Mouse (Mus musculus) c-Kit-negative CD71-positive TER-119-positive erythroid progenitor cells, embryonic 14.5 days (primary cell): ENCODE data around the gene Apom.
"Not testable (repeated sequence)": the region's sequence is repeated elsewhere in the genome, so short reads cannot be mapped to it uniquely, and the experiment has no call there.

Experiments
- DNase-seq: peaks from one replicate; pipeline ENCODE4 v3.0.0-alpha.2; 2013; ENCODE audit warnings: low read depth, low spot score

The Apom gene

DNA sequence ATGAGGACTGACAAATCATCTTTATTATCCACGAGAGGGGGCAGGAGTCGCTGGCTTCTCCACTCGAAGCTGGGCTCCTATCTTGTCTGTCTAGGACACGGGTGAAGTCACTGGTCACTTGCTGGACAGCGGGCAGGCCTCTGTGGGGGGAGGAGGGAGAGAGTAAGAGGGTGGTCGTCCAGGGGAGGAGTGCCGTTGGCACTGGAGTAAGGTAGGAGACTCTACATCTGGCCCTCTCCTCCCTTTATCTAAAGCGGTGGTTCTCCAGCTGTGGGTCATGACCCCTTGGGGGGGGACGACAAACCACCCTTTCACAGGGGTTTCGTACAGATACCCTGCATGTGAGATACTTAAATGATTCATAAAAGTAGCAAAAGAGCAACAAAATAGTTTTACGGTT lies 2.9 kb downstream of the Apom start:
- DNase-seq = no peak

DNA sequence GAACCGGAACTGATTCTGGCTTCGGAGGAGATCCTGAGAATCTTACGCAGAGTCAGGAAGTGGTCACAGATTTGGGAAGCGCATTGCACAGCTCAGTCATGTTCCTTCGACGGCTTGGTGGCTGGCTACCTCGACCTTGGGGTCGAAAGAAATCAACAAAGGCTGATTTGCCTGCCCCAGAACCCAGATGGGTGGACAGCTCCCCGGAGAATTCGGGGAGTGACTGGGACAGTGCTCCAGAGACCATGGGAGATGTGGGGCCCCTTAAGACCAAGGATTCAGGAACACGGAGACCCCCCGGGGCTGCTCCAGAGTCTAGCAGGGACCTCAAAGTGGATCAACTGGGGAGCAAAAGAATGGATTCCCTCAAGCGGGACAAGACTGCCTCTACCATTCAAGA lies 4.8 kb downstream of the Apom start:
- DNase-seq = no peak

GRCm38 (mm10) chr17:35126206-35126611 lies 5.6 kb downstream of the Apom start, which contains the start of gene D17H6S53E:
TSS of gene D17H6S53E (plus strand) at chr17:35126373.
- DNase-seq = peak; percentile 61

DNA sequence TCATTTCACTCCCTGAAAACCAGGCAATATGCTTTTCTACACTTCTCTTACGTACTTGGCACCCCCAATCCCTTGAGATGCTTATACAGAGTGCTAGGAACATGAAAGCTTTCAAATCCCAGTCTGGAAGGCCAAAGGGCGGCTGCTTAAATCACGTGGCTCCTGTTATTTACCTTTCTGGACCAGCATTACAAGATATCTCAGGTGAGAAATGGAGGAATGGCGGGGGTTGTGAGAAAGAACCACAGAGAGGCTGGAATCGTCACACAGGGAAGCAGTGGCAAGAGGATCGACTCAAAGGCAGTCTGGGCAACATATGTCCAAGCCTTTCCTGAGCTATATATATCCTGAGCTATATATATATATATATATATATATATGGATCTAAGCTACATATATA lies 6.3 kb downstream of the Apom start:
- DNase-seq = no peak

DNA sequence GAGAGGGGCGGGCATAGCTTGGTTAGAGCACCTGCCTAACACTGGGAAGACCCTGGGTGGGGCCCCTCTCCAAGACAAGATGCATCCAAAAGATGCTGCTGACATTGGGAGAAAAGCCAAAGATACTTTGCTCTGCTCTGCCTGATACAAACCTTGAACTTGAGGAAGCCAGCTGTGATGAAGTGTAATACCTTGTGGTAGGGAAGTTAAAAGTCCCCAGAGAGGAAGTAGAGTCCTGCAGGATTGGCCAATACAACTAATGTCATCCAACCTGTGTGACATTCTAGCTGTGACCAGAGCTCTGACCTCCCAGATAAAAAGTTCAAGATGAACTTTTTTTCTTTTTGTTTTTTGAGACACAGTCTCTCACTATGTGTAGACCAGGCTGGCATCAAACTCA lies 6.8 kb downstream of the Apom start:
- no peak for DNase-seq

DNA sequence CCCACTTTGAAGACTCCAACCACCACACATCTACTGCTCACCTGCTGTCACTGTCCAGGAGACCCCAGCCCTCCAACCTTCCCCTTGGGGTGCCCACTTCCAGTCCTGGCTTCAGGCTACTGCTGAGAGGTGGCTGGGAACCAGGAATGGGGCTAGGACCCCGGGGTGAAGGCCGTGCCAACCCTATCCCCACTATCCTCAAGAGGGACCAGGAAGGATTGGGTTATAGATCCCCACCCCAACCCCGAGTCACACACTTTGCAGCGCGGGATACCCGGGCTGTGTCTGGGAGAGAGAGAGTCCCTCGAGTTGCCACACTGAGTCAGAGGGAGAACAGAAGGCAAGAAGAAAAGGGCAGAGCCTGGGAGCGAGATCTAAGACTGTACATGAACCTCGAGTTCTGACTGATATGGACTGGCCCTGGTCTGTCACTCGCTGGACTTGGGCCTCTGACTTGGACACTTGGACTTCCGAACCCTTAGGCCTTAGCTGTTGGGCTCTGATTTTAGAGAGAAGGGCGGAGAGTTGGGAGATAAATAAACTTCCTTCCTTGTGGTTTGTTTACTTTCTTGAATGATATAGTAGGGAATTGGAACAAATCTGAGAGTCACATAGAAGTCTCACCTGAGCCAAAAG lies 7.5 kb downstream of the Apom start:
- not testable (repeated sequence) for DNase-seq

DNA sequence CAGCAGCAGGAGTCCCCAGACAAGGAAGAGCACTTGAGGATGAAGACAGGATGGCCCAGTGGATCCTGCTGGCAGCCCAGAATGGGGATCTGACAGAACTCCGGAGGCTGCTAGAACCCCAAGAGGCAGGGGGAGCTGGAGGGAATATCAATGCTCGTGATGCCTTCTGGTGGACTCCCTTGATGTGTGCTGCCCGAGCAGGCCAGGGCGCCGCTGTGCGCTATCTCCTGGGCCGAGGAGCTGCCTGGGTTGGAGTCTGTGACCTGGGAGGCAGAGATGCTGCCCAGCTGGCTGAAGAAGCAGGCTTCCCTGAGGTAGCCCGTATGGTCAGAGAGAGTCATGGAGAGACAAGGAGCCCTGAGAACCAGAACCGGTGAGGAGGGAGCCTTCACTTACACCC lies 8.6 kb downstream of the Apom start:
- not testable (repeated sequence) for DNase-seq

DNA sequence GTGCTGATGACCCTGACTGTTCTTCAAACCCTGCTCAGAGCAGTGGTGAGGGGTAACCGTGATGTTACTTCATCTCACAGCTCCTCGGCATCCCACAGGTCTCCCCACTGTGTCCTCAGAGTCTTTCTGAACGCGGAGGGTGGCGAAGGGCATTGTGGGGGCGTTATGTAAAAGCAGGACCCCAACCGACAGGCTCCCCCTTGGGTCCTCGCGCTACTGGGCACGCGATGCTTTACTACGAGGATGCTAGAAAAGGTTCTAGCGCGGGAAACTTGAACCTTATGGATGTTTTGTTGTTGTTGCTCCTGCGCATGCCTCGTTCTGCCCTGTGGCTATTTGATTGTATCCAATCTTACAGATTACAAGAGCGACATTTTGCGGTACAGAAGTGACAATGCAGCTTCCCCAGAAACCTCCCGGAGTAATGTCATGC lies 10.0 kb downstream of the Apom start, which contains the start of gene Csnk2b:
Csnk2b (minus strand) TSS at position 183 of the 433 bp plus-strand sequence.
- DNase-seq = no peak

- DNase-seq = peak; percentile 91
Observed at GRCm38 (mm10) chr17:35121143-35121799, 10.6 kb downstream of the Apom start, which contains the start of gene Gpank1. TSS of gene Gpank1 (plus strand) at chr17:35121455.

DNA sequence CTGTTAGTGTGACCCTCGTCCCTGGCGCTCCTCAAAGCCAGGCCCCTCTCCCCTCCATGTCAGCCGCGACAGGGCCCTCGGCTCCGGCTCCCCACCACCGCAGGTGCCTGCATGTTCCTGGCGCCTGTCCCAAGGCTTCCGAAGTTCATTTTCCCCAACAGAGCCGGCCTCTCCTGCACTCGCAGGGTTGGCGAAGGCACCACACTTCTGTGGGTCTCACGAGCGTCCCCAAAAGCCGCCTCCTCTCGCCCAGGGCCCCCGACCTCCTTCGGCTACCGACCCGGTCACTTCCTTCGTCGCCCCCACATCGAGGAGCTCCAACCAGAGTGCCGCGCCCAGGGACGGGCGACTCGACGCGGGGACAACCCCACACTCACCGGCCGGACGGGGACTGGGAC lies 11.1 kb downstream of the Apom start:
- DNase-seq = no peak

DNA sequence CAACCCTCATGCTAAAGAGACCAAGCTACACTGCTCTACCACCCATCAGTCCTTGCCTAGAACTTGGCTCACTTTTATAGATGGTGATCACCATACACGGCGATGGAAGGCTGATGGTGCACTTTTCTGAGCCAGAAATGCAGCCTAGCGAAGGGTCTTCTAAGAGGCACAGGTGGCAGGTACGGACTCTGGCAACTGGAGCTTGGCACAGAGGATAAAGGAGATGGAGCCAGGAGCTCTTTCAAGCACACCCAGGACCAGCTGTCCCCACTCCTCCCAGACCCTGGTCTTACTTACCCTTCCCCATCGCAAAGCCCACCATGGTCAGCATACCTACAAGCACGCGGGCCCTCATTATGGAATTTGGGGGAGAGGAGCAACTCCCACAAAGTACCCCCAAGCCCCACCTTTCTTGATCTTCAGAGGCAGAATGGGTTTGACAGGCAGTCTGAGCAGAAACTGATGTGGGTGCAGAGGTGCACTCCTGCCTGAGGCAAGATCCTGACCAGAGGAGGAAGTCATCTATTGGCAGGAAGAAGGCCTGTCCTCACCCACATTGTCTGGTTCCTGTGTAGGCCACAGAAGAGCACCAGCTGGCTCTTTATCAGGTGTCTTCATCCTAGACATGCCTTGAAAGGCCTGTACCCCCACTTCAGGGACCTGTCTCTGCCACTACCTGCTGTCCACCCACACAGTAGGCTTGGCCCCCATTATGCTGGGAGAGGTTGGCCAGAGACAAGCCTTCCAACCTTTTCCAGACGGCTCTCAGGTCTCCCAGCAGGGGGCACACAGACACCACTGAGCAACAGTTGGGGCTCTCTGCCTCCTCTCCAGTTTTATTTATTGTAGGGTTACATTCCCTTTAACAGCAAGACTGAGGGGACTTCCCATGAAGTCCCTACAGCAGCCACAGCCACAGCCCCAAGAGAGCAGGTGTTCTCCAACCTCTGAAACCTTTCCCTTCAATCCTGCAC lies 16.5 kb downstream of the Apom start, which contains the start of gene Ly6g5b:
Ly6g5b (minus strand) TSS at position 383 of the 974 bp plus-strand sequence.
- no peak for DNase-seq

DNA sequence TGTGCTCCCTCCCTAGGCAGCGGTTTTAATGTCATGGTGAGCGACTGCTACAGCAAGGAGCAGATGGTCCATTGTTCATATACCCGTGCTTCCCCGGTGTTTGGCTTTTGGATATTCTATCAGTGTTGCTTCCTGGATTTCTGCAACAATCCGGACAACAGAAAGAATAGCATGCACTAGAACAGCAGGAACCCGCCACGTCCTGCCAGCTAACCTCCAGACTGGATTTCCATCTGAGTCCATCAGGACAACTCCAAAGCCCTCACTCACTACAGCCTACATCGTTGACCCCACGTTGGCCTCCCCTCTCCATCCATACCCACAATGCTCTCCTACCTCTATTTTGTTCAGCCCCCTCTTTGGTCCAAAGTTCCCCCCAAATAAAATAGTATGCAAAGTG lies 20.1 kb downstream of the Apom start:
- no peak for DNase-seq

DNA sequence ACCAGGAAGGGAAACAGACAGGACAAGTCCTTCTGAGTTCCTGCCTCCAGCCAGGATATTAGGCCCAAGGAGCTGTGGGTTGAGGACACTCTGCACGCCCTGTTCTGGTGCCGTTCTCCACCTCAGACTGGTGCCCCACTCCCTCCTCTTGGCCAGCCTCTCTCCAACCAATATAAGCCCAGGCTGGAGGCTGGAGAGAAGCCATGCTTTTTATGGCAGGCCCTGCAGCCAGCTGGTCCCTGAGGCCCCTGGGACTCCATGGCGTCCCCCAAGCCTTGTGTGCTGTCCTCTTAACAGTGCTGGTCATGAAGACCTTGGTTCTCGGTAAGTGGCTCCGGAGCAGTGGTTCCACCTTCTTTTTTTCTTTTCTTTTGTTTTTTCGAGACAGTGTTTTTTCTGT lies 23.8 kb downstream of the Apom start, which contains the start of gene Ly6g5c:
Ly6g5c (plus strand) TSS at position 183 of the 400 bp plus-strand sequence.
- DNase-seq = no peak

GRCm38 (mm10) chr17:35106522-35106921 lies 25.3 kb downstream of the Apom start:
- no peak for DNase-seq

- no peak for DNase-seq
Observed at GRCm38 (mm10) chr17:35105740-35106389, 26.0 kb downstream of the Apom start.

DNA sequence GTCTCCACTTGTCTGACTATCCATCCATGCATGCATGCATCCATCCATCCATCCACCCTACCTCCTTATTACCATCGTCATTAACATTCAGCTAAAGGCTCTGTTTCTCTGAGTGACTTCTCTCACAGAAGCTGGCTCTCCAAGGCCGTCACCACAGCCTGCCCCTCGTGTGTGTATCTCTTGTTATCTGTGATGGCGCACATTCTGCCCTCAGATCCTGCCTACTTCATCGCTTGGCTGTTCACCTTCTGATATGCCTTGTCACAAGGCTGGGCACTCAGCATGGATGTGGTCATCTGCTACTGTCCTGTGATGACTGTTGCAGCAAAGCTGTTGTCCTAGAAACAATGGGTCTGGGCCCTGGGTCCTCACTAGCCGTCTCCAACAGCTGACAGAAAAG lies 27.1 kb downstream of the Apom start:
- no peak for DNase-seq

GRCm38 (mm10) chr17:35104079-35104478 lies 27.8 kb downstream of the Apom start:
- no peak for DNase-seq

GRCm38 (mm10) chr17:35103221-35103690 lies 28.6 kb downstream of the Apom start:
- DNase-seq = no peak

- DNase-seq = no peak
Observed at GRCm38 (mm10) chr17:35102299-35102698, 29.6 kb downstream of the Apom start.

DNA sequence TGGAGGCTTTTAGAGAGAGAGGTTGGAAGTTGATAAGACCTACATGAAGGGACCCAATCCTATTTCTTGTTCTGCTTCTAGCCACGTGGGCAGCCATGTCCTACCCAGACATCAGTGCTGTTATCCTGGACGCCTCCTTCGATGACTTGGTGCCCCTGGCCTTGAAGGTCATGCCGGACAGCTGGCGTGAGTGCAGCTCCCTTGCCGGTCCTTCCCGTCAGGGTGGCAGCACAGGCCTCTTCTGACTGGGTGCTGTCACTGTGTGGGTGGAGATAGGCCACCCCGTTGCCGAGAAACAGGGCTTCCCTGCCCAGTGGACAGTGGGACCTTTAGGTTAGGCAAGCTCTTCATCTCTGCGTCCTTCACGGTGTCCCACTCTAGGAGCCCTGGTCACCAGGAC lies 30.7 kb downstream of the Apom start:
- no peak for DNase-seq

GRCm38 (mm10) chr17:35100196-35100765 lies 31.6 kb downstream of the Apom start:
- no peak for DNase-seq
